Mouse (Mus musculus): ENCODE data around the gene Coq10a.

Gene Coq10a

GRCm38 (mm10) chr10:128382482-128382881 is 13.7 kb upstream of the Coq10a start:
- DNase-seq, result no peak

- no peak for DNase-seq
Measured at GRCm38 (mm10) chr10:128380565-128380964, 11.8 kb upstream of the Coq10a start.

- no peak for DNase-seq
Measured at GRCm38 (mm10) chr10:128379260-128379659, 10.5 kb upstream of the Coq10a start.

GRCm38 (mm10) chr10:128378462-128378861 is 9.7 kb upstream of the Coq10a start:
- no peak for DNase-seq

GRCm38 (mm10) chr10:128377940-128378448 is 9.2 kb upstream of the Coq10a start:
- no peak for DNase-seq

GRCm38 (mm10) chr10:128377222-128377939 is 8.6 kb upstream of the Coq10a start:
- no peak for DNase-seq

GRCm38 (mm10) chr10:128376455-128377211 is 7.8 kb upstream of the Coq10a start, which contains the start of gene Ankrd52:
Gene Ankrd52 (plus strand): TSS chr10:128377115.
- peak; percentile 79 for DNase-seq

GRCm38 (mm10) chr10:128376099-128376454 is 7.3 kb upstream of the Coq10a start:
- DNase-seq, result no peak

- no peak for DNase-seq
Measured at GRCm38 (mm10) chr10:128374393-128374792, 5.6 kb upstream of the Coq10a start.

- no peak for DNase-seq
Measured at GRCm38 (mm10) chr10:128372989-128373748, 4.4 kb upstream of the Coq10a start.

- DNase-seq, result no peak
Measured at GRCm38 (mm10) chr10:128372142-128372541, 3.3 kb upstream of the Coq10a start.

- DNase-seq, result no peak
Measured at GRCm38 (mm10) chr10:128370601-128371000, 1.8 kb upstream of the Coq10a start.

- no peak for DNase-seq
Measured at GRCm38 (mm10) chr10:128370021-128370420, 1.2 kb upstream of the Coq10a start.

GRCm38 (mm10) chr10:128369599-128369998 is 802 bp upstream of the Coq10a start:
- DNase-seq, result no peak

- DNase-seq, result no peak
Measured at GRCm38 (mm10) chr10:128369218-128369543, 384 bp upstream of the Coq10a start.

GRCm38 (mm10) chr10:128367899-128368401 is 847 bp downstream of the Coq10a start:
- DNase-seq, result no peak

GRCm38 (mm10) chr10:128362568-128362967 is 6.2 kb downstream of the Coq10a start:
- DNase-seq, result peak; percentile 63

GRCm38 (mm10) chr10:128361836-128362235 is 7.0 kb downstream of the Coq10a start:
- no peak for DNase-seq

GRCm38 (mm10) chr10:128359226-128359625 is 9.6 kb downstream of the Coq10a start:
- no peak for DNase-seq

- peak; percentile 73 for DNase-seq
Measured at GRCm38 (mm10) chr10:128358796-128359195, 10.0 kb downstream of the Coq10a start.

GRCm38 (mm10) chr10:128347541-128347940 is 21.3 kb downstream of the Coq10a start:
- DNase-seq, result no peak

GRCm38 (mm10) chr10:128344568-128345275 is 24.1 kb downstream of the Coq10a start:
- peak; percentile 38 for DNase-seq

- DNase-seq, result no peak
Measured at GRCm38 (mm10) chr10:128343436-128343835, 25.4 kb downstream of the Coq10a start.

Measured in cerebellum, adult 9-10 months (tissue).